Mouse (Mus musculus) inflammation-experienced regulatory T-cells (primary cell): ENCODE data around the gene Gm10256. TPM values are rescaled to one million over a fixed set of nuclear protein-coding genes. Genes with fewer than 3 reads are reported as not detected.

ENCODE experiments used
- polyA plus RNA-seq, 2 experiments: library from polyadenylated mRNA; unstranded; fragments of 100-300 nt; shearing (Covaris generic); gene quantifications; one replicate each; pipeline ENCODE4 v1.2.1; 2017

Gm10256 gene
- polyA plus RNA-seq: not detected

DNA sequence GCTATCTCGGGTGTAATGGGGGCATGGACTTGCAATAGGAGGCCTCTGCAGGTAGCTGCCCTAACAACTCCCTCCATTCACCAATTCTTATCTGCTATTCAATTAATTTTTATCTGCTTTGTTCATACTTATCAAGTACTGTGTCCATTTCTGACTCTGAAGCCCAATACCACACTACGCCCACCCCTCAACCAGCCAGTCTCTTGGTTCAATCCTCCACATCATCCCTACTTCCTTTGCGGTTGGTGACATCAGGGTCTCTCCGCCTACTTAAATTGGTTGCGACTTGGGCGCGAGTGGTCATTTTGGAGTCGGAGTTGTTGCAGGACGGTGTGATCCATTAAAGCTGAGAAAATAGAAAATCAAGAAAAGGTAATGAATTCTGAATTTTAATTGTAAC lies at the start of gene Gm10256, which contains the start of gene Rbmy:
Gene Gm10256 (plus strand): TSS at position 320 of the 400 bp plus-strand sequence.
Gene Rbmy (plus strand): TSS at position 301 of the 400 bp plus-strand sequence.

DNA sequence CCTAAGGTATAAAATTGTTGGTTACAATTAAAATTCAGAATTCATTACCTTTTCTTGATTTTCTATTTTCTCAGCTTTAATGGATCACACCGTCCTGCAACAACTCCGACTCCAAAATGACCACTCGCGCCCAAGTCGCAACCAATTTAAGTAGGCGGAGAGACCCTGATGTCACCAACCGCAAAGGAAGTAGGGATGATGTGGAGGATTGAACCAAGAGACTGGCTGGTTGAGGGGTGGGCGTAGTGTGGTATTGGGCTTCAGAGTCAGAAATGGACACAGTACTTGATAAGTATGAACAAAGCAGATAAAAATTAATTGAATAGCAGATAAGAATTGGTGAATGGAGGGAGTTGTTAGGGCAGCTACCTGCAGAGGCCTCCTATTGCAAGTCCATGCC lies 34.4 kb upstream of the Gm10256 start, which contains the start of gene Gm4064:
Gene Gm4064 (minus strand): TSS at position 101 of the 400 bp plus-strand sequence.

DNA sequence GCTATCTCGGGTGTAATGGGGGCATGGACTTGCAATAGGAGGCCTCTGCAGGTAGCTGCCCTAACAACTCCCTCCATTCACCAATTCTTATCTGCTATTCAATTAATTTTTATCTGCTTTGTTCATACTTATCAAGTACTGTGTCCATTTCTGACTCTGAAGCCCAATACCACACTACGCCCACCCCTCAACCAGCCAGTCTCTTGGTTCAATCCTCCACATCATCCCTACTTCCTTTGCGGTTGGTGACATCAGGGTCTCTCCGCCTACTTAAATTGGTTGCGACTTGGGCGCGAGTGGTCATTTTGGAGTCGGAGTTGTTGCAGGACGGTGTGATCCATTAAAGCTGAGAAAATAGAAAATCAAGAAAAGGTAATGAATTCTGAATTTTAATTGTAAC lies 70.2 kb downstream of the Gm10256 start, which contains the start of gene Gm10352:
Gene Gm10352 (plus strand): TSS at position 301 of the 400 bp plus-strand sequence.

Other genes with a start within 250 kb of the Gm10256 start
- gene H2al2c, start 231.6 kb upstream of the Gm10256 start, polyA plus RNA-seq: not detected
- gene Sry, start 167.0 kb upstream of the Gm10256 start, polyA plus RNA-seq: not detected
- gene H2al2b, start 110.0 kb upstream of the Gm10256 start, polyA plus RNA-seq: not detected
- not detected for gene Gm4064, start 34.5 kb upstream of the Gm10256 start, polyA plus RNA-seq
- gene Rbmy, start within 50 bp of the Gm10256 start, polyA plus RNA-seq: not detected
- not detected for gene Gm10352, start 70.3 kb downstream of the Gm10256 start, polyA plus RNA-seq
- gene Gm29289, start 101.9 kb downstream of the Gm10256 start, polyA plus RNA-seq: not detected